Mouse (Mus musculus) gonadal fat pad, adult 2 months (tissue): Measurements from ENCODE around the gene Acbd4. TPM values are rescaled to one million over a fixed set of nuclear protein-coding genes. Genes with fewer than 3 reads are reported as not detected.

Experiments
- DNase-seq: peaks from one replicate; pipeline ENCODE4 v3.0.0-alpha.2; 2012; ENCODE audit warnings: low read depth
- polyA plus RNA-seq: library from polyadenylated mRNA; depleted of rRNA; stranded (reverse); fragments of >200 nt; gene quantifications from 2 replicates; pipeline ENCODE4 v1.2.3, GENCODE M21; 2012

The Acbd4 gene
- polyA plus RNA-seq, 1 experiment, result 113 TPM

- no peak for DNase-seq
These were observed 12.3 kb downstream of the Acbd4 start for GRCm38 (mm10) chr11:103113771-103114170.

- no peak for DNase-seq
These were observed 12.9 kb downstream of the Acbd4 start for GRCm38 (mm10) chr11:103114270-103114943.

DNA sequence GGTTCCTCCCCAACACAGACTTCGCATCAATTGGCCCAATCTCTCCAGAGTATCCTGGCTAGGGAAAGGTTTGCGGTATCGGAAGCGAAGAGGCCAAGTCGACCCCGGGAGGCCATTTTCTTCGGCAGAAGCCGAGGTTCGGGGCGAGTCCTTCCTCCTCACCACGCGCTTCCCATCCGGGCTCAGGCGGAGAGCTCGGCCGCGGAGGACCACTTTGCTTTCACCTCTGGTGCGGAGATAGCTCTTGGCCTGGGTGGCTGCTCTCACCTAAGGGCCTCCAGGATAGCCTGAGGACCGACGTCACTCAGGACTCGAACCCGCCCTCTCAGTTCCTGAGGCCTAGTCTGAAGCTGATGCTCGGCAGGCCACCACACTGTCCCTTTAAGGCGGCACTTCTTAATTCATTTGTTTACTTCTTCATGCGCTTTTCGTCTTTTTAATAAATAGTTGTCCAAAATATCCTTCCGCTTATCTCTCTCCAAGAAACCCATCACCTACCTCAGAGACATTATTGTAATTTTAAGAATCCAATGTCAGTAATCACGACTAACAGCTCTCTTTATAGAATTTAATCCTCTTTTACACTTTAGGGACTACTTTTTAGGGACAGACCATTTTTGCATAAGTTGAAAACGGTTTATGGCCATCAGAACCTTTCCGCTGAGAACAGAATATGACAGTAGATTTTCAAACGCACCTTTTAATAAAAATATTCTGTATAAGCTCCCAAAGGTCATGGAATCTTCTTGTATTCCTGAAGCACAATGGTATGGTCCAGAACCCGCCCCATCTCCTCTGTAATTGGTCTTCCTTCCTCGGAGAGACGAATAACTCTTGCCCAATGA, 13.9 kb downstream of the Acbd4 start:
- DNase-seq, result no peak

DNA sequence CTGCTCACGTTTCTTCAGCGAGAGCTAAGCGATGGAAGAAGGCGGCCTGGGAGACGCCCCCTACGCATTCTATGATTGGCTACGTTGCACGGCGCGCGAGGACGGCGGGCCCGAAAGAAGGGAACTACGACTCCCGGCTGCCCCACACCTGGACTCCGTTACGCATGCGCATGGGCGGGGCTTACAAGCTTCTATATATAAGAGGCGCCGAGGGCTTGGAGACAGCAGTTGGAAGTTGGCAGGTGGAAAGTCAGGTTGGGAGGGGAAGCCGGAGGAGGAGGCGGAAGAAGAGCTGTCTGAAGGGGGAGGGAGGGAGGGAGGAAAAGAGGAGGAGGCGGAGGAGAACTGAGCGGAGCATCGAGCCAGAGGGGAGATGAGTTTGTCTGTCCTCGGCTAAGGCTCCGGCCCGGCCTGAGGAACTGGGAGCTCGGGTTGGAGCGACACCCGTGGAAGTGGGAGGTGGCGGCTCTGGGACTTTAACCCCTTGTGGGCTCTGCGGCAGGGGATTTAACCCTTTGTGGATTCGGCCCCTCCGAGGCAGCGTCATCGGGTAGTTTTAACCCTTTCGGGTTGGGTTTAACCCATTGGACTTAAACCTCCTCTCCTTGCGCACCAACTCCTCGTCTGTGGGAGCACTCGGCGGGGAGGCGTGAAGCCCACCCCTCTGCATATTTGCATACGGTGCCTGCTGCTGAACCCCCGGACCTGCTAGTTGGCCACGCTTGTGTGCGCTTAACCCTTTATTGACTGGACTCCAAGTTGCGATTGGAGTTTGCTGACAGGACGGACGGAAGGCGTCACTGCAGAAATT, 14.7 kb downstream of the Acbd4 start, which contains the start of gene Hexim1:
Gene Hexim1 (plus strand): TSS at position 224 of the 811 bp plus-strand sequence.
- peak; percentile 96 for DNase-seq

- DNase-seq, result no peak
These were observed 15.6 kb downstream of the Acbd4 start for GRCm38 (mm10) chr11:103116959-103117590.

- DNase-seq, result no peak
These were observed 16.1 kb downstream of the Acbd4 start for GRCm38 (mm10) chr11:103117591-103118009.

GRCm38 (mm10) chr11:103118866-103119265, 17.4 kb downstream of the Acbd4 start:
- DNase-seq, result no peak

- no peak for DNase-seq
These were observed 18.1 kb downstream of the Acbd4 start for GRCm38 (mm10) chr11:103119609-103120008.

DNA sequence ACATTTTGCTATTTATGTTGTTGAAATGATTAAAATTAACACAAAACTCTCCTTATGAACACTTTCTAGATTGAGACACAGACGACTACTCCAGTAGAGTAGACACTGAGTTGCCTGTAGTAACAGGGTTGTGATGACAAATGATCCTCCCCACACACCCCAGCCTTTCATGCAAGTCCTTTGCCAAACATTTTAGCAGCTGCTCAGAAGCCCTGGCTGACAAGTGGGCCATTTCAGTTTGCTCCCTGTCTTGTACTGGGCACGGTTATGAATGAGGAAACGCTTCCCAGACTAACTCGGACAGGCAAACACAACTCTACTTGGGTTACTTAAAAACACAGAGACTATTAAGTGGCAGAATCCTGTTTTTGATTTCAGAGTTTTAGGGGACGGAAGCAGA, 18.8 kb downstream of the Acbd4 start:
- DNase-seq, result no peak

DNA sequence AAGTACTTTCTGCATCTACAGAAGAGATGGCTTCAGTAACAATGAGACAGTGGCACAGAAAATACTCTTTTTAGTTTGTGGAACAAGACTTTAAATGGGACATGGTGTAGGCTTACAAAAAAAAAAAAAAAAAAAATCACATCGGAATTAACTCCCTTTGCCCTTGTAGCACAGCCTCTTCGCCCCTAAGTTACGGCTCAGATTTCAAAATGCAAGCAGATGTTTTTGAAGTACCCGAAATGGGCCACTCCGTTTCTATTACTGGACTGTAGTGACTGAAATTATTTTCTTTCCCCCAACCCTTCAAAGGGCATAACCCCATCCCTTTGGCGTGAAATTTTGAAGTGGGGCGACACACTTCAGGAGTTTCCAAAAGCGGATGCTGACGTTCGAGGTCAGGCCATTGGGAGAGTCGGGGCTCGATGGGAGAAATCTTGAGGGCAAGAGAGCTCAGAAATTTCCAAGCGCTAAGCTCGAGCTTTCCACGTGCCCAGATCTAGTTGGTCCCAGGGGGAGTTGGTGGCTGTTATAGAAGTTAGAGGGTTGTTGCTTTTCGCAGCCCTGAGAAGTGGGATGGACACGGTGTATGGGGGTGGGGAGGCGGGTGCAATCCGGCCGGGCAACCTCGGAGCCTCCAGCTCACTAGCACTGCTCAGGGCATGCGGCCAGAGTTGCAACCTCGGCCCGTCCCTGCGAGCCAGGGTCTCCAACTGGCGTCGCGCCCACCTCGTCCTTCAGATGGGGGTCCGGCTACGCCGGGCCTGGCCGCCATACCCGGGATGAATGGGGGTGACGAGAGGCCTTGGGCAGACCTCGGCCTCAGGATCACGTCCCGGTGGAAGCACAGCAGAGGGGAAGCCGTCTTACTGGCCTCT, 30.5 kb downstream of the Acbd4 start, which contains the start of gene Hexim2:
Gene Hexim2 (plus strand): TSS at position 729 of the 875 bp plus-strand sequence.
- no peak for DNase-seq

GRCm38 (mm10) chr11:103132576-103133455, 31.3 kb downstream of the Acbd4 start:
- peak; percentile 99 for DNase-seq

- no peak for DNase-seq
These were observed 32.1 kb downstream of the Acbd4 start for GRCm38 (mm10) chr11:103133456-103134185.

- DNase-seq, result no peak
These were observed 32.7 kb downstream of the Acbd4 start for GRCm38 (mm10) chr11:103134221-103134620.

GRCm38 (mm10) chr11:103136039-103136577, 34.6 kb downstream of the Acbd4 start:
- no peak for DNase-seq

DNA sequence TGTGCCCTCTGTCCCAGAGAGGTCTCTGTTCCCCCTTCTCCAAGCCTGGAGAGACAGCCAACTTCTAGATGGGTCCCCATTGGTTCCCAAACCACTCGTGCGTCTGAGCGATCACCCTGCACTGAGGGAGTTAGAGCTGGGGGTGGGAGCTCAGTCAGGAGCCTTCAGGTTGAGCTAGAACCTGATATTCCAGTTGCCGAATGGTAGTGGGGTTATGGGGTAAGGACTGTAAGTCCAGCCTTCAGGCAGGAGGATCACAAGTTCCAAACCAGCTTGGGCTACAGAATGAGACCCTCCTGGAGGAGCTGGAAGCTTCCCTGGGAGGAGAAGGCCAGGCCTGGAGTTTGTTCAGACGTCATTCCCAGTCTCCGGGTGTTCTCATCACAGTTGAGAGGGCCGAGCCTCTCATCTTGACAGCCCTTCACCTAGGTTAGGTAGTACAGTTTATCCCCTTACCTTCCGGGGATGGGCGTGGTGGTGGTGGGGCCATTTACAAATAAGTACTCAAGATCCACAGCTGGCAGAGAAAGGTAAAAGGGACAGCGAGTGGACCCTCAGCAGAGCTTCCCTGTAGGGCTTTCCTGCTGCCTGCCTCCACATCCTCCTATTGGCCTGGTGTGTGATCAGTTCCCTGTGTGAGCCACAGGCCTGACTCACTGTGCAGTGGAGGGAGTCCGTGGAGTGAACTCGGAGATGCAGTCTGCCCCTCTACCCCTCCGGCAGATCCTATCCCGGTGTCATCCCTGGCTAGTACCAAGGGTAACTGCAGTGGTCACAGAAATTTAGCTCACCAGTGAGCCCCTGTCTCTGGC, 38.7 kb downstream of the Acbd4 start:
- DNase-seq, result no peak

- DNase-seq, result no peak
These were observed 39.2 kb downstream of the Acbd4 start for GRCm38 (mm10) chr11:103140763-103141100.

DNA sequence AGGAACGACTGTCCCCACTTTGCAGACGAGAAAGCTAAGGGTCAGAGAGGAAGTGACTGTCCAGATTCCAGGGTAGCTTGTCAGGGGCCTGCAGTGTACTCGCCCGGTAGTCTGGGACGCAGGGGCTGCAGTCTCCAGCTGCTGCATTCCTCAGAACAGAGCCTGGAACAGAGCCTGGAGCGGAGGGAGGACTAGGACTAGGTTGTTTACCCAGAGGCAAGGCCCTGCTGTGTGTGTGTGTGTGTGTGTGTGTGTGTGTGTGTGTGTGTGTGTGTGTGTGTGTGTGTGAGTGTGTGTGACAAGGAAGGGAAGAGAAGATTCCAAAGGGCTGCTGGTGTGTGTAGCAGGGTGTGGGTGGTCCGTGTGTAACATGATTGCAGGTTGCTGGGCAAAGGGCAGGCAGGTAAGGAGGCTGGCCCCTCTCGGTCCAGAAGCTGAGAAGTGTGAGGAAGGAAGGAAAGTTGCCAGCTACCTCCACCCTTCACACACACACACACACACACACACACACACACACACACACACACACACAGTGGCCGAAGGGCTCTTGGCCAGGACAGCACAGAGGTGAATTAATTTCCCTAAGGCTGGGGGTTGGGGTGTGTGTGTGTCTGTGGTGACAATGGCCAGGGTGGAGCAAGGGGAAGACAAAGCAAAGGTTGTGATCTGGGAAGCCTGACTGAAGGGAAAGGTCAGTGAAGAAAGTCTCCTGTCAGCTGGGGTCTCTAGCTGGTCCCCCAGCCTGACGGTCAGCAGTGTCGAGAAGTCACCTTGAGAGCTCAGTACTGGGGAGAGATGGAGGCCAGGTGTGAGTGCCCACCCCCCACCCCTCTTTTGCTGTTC, 39.8 kb downstream of the Acbd4 start:
- no peak for DNase-seq
